Mouse (Mus musculus) A20 (cell line): ENCODE measurements at regions not wholly inside any gene's neighbourhood (a gene's known extent, or its start where the extent isn't known, plus 50 kb on each side); places are given as distances from the start of the nearest gene placed in this dataset.

Experiments used
- DNase-seq: peaks from one replicate; pipeline ENCODE4 v3.0.0-alpha.2; 2011; ENCODE audit warnings: low read depth, low spot score

GRCm38 (mm10) chr16:97234321-97234720 lies 63.8 kb upstream of the Dscam start:
- no peak for DNase-seq

DNA sequence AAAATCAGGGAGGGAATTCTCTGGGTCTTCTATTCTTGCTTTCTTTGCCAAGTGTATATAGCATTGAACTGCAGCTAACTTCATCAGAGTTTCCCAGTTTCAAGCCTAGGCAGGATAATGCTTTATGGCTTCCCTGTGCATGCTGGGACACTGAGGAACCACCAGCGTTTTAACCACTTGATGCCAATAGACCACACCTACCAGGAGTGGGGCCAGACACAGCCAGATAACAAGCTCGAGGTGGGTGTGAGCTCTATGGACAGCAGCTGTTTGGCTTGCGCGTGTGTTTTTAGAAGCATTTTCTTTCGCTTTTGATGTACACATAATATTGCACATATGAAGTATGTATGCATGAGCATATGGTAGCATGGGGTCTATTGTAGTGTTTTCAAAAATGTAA lies 69.1 kb upstream of the Dscam start:
- DNase-seq = no peak

DNA sequence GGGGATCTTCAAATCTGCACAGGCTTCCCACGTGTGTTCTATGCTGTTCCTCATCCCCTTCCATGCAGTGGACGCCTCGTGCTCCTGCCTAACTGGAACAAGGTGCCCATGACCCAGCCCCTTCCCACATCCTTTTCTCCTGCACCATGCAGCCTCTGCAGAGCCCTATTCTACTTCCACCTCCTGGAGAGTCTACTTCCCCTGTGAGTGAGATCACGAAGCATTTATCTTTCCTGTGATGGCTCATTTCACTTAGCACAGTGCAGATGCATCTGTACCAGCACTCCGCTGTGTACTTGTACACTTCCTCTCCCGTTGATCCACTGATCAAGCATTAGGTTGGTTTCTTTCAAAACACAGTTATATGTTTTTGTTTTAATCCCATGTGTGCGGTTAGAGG lies 69.5 kb upstream of the Dscam start:
- no peak for DNase-seq

- no peak for DNase-seq
Observed at GRCm38 (mm10) chr16:97240859-97241360, 70.4 kb upstream of the Dscam start.

- no peak for DNase-seq
Observed at GRCm38 (mm10) chr16:97241639-97242038, 71.1 kb upstream of the Dscam start.

DNA sequence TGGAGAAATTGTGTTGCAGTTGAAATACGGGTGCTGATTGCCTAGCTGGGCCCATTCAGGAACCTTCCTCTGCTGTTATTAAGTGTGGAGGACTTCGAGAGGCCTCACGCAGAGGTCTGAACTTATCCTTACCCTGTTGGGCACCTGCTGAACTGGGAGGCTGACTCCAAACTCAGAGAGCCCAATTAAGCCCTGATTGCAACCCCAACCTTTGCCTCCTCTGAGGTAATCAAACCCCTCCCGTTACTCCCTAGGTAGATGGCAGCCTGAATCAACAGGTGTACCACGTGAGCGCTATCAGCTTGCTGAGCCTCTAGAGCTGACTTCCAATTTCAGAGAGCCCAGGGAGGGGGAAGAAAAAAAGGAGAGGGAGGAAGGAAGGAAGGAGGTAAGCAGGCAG lies 79.9 kb upstream of the Dscam start:
- no peak for DNase-seq

DNA sequence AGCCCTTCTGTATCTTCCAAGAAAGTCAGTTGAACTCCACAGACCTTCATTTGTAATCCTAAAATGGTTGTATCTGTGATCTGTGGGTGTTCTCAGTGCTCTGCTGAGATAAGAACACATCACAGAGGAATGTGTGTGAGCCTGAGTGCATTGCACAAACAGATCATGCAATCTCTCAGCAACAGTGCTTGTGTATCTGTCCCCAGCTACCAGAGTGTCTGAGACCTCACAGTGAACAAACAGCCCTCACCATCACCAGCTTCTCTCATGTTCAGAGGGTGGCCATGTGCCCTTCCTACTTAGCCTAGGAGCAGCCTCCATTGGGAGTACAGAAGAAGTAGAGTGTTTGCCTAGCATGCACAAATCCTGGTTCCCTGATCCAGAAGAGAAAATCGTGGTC lies 82.0 kb upstream of the Dscam start:
- DNase-seq = no peak

DNA sequence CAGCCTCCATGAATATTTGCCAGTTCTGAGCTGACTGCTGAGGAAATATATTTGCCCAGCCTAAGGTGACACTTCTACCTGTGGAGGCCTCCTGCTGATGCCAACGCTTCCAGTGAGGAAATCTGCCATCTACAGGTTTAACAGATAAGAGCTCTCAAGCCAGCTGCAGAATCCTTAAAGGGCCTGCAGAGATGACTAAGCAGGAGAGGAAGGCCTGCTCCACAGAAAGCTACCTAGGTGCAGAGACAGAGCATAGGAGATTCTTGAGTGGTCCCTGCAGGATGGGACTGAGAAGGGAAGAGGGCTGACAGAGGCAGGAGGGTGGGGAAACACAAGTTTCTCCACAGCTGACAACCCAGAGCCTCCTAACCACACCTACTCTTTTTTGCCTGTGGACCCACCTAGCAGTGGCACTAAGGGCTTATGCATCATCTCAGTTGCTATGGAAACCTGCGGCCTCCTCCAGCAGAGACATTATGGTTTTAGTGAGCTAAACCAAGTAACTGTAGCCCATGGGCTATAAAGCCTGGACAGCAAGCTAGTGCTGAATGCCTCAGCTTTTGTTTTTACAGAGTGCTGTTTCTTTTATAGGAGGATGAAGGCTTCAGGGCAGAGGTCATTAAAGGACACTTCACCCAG lies 82.6 kb upstream of the Dscam start:
- DNase-seq = no peak

DNA sequence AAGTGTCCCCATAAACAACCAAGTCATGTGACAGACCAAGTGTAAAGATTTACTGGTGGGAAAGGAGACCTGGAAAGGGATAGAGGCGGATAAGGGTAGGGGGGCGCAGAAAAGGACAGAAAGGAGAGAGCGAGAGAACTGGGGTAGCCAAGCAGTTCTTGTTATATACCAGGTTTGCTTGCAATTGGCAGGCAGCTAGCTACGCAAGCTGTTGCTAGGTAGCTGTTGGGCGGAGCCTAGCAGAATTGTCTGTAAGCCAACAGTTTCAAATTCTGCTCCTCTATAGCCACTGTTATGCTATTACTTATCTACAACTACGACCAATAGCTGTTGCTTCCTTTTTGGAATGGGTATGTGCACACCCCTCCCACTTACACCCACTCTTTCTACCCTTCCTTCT lies 88.3 kb upstream of the Dscam start:
- DNase-seq = no peak

- no peak for DNase-seq
Observed at GRCm38 (mm10) chr16:97263451-97263850, 92.9 kb upstream of the Dscam start.

DNA sequence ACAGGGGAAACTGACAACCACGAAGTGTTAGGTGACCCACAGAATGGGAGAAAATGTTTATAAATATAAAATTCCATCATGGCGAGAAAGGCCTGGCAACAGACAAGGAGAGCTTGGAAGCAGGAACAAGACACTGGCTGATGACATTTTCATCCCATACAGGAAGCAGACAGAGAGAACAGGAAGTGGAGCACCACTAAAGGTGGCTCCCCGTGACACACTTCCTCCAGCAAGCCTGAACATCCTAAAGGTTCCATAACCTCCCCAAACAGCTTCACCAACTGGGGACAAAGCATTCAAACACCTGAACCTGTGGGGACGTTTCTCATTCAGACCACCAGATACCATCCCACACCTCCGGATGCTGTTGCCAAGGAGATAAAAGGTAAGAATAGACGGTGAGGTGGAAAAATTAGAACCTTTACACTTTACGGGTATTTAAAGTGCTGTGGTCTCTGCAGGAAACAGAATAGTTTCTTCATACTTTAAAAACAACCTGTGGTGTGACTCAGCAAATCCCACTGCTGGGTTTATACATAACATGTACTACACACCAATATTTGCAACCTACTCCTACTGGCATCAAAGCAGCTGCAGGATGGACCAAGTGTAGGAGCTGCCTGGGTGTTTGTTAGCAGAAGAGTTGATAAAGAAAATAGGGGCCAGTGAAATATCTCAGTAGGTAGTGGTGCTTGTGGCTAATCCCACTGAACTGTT lies 86.0 kb upstream of the Bace2 start:
- DNase-seq = no peak

DNA sequence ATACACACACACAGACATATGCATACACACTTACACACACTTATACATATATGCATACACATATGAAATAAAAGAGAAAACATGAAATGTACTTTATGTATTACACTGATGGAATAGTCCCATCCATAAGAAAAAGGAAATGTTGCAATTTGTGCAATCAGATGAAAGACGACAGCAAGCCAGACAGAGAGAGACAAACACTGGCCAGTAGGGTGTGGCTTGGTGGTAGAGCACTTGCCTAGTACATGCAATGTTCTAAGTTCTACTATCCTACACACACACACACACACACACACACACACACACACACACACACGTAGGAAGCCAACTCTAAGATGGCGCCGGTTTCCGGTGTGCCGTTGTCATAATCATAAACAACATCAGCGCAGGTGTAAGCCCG lies 85.3 kb upstream of the Bace2 start:
- DNase-seq = no peak

GRCm38 (mm10) chr16:97272035-97272631 lies 84.4 kb upstream of the Bace2 start:
- DNase-seq = peak; percentile 68

- no peak for DNase-seq
Observed at GRCm38 (mm10) chr16:97278913-97279312, 77.6 kb upstream of the Bace2 start.

DNA sequence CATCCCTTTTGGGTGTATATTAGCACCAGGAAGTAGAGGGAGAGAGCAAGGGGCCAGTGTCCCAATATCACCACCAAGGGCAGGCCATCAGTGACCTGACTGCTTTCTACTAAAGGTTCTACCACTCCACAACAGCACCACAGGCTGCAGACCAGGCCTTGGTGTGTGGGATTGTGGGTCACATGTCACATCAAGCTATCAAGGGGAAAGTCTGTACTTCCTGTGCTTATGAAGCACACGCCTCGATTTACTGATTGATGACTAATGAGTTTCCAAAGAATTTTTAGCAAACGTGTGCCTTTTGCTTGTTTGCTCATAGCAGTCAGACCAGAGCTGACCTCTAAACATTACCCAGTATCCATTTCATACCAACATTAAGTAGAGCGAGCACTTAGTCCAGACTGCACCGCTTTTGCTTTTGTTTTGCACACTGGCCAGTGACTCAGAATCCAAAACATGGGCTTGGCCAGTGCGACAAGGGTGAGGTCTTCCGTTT lies 74.9 kb upstream of the Bace2 start:
- no peak for DNase-seq

DNA sequence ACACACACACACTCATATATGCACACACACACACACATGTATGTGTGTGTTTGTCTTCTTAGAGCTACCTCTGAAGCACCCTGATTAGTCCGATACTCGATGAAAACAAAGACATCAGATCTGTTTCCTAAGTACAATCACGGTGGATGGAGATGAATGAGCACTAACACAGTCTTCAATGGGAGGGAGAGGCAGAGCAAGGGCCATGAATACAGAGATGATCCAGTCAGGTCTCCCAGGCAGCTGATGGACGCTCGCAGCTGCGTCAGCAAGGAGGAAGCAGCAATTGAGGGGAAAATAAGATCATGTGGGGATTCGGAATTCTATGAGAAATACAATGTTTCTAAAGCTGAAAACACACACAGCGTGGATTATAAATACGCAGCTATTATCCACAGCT lies 73.6 kb upstream of the Bace2 start:
- no peak for DNase-seq

DNA sequence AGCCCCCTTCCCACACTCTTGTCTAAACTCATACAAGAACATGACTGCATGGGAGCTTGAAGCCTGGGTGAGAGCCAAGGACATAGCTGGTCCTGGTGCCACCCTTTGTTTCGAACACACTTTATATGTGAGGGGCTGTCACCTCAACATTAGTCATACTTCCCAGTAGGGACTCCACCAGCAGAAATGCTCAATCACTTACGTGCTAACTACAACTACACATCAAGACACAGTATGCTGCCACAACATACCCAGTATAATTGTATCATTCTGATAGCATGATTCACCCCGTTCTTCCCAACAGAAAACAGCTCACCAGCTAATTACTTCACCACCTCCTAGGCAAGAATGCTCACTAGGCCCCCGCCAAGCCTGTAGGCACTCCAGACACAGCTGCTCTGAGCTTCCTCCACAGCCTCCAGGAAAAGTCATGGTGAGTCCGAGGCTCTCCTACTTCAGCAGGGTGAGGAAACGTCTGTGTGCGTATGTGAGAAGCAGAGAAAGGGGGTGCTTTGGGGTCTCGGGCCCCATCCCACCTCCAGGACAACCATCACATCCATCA lies 70.6 kb upstream of the Bace2 start:
- no peak for DNase-seq

- no peak for DNase-seq
Observed at GRCm38 (mm10) chr16:97286717-97287116, 69.8 kb upstream of the Bace2 start.

- no peak for DNase-seq
Observed at GRCm38 (mm10) chr16:97288634-97289033, 67.9 kb upstream of the Bace2 start.

GRCm38 (mm10) chr16:97292484-97293048 lies 64.0 kb upstream of the Bace2 start:
- DNase-seq = no peak

GRCm38 (mm10) chr16:97293273-97293672 lies 63.3 kb upstream of the Bace2 start:
- DNase-seq = peak; percentile 51

DNA sequence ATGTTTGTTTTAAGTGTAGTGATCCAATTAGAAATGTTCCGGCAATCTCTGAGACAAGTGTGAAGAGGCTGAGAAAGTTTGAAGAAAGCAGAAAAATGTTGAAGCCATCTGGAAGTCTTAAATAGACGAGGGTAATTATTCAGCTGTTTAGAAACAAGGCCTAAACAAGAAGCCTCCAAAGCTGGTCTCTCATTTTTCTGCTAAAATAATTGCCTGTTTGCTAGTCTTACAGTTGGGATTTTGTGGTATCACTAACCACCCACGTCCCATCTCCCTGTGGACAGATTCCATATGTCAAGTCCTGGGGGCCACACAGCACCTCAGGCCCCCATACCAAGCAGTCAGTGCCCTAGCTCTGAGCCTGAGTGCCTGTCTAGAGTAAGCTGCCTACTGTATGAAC lies 59.4 kb upstream of the Bace2 start:
- no peak for DNase-seq
